Mouse (Mus musculus) ES-E14 (cell line): ENCODE results near the gene Slc10a1.

Source experiments
- CHD2 ChIP-seq: IDR thresholded peaks from 2 replicates; pipeline ENCODE4 v1.6.1; 2014; ENCODE audit warnings: mild to moderate bottlenecking, low read depth, low read length, inconsistent platforms
- ZNF384 ChIP-seq: IDR thresholded peaks from 2 replicates; pipeline ENCODE4 v1.6.1; 2012; ENCODE audit warnings: low read depth, low read length, inconsistent platforms

DNA sequence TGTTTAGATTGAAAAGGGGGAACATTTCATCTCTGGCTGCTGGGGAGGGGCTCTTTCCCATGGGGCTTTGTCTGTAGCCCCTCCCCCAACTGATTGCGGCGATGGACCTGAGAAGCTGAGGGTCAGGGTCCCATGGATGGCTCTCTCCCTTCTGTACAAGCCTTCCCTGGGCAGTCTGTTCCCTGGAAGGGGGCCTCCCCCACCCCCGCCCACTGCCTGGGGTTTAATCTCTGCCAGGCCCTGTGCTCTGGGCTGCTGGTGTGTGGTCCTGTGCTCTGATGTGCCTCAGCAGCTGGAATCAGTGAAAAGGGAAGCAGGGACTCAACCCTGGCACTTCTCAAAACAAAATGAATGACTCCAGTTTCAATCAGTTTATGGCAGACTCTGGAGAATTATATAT is 41.3 kb upstream of the Slc10a1 start:
- no peak for TF ChIP-seq CHD2
- no peak for TF ChIP-seq ZNF384
